Mouse (Mus musculus): ENCODE data around the gene Kcna5. TPM values are rescaled to one million over a fixed set of nuclear protein-coding genes. Genes with fewer than 3 reads are reported as not detected.

Gene Kcna5
- polyA plus RNA-seq, 1 experiment from 2014 or later, result 2.9 TPM

DNA sequence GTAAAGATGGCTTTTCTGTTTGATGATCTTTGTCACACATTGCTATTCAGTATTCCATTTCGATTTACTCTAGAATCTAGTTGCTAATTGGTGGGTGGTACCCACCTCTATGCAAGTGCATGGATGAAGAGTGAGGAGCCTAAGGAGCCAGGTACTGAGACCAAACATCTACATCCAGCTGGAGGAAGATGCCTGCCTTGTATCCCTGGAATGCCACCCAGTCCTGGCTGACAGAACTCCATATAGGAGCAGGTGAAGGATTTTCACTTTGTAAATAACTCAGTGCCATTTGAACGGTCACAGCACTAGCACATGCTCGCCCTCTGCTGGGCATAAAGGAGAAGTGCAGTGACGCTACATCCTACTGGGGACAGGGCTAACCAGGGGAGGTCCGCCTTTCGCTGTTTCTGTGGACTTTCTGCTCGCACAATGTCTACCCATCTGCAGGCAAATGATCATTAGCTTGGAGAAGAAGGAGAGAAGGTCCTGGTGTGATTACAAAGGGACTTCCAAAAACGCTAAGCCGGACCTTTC, 16.7 kb upstream of the Kcna5 start:
- ATAC-seq (ENCODE audit: low FRiP score) (0 out of 2 replicates have a peak, but pooled peaks have one; percentile 47), DNase-seq (ENCODE audit: low spot score) (peak; percentile 85)
- no peak overlapping the region for H3K9ac ChIP-seq
- no peak overlapping the region for H3K4me2 ChIP-seq (replicated peaks)
- H3K36me3 ChIP-seq (replicated peaks; ENCODE audit: control insufficient read depth, insufficient read depth), result no peaks in the 10 kb centered on the region
- WGBS, result 20% methylated on average over 9 of the region's 9 CpGs
- H3K4me3 ChIP-seq (replicated peaks; ENCODE audit: low read length), result no peak overlapping the region
- no peaks in the 10 kb centered on the region for H3K9me3 ChIP-seq (ENCODE audit: control insufficient read depth, low read length)
- no peaks in the 10 kb centered on the region for H3K27me3 ChIP-seq (ENCODE audit: control insufficient read depth, insufficient read depth, low read length)
- H3K27ac ChIP-seq, result no peak overlapping the region
- no peaks in the 10 kb centered on the region for H3K4me1 ChIP-seq (replicated peaks; ENCODE audit: control insufficient read depth, insufficient read depth, low read length)

- no peak for ATAC-seq (ENCODE audit: low FRiP score)
Measured at GRCm38 (mm10) chr6:126544107-126545036, 9.2 kb upstream of the Kcna5 start.

DNA sequence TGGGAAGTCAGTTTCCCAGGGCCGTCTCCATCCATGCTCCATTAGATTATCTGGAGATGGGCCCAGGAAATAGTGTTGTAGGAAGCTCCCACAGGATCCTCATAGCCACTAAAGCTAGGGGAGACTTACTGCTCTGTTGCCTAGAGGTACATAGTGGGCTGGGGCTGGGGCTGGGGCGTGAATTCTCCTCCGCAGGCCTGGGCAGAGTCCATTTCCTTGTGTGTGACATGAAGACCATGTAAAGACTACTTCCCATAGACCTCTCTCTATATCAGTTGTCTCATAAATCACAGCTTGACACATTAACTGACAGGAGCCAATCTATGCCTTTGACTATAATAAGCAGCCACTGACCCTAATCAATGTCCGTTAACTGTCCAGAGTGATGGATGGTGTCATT, 7.5 kb upstream of the Kcna5 start:
- Histone ChIP-seq H3K9me3 (ENCODE audit: control insufficient read depth, low read length) (no peaks in the 10 kb centered on the region), H3K27me3 (ENCODE audit: control insufficient read depth, insufficient read depth, low read length) (no peaks in the 10 kb centered on the region), H3K9ac (no peak overlapping the region), H3K4me3 (replicated peaks; ENCODE audit: low read length) (no peak overlapping the region), H3K4me2 (replicated peaks) (no peak overlapping the region), H3K27ac (no peak overlapping the region), H3K4me1 (replicated peaks; ENCODE audit: control insufficient read depth, insufficient read depth, low read length) (peaks cover 11% of the 10 kb centered on the region), H3K36me3 (replicated peaks; ENCODE audit: control insufficient read depth, insufficient read depth) (no peaks in the 10 kb centered on the region)
- no peak for DNase-seq (ENCODE audit: low spot score)
- 78% methylated on average over 4 of the region's 4 CpGs for WGBS
- no peak for ATAC-seq (ENCODE audit: low FRiP score)

More at GRCm38 (mm10) chr6:126544107-126545036, 9.2 kb upstream of the Kcna5 start:
- H3K9me3 ChIP-seq (ENCODE audit: control insufficient read depth, low read length), result no peaks in the 10 kb centered on the region
- no peaks in the 10 kb centered on the region for H3K27me3 ChIP-seq (ENCODE audit: control insufficient read depth, insufficient read depth, low read length)
- no peak overlapping the region for H3K9ac ChIP-seq
- 54% methylated on average over 16 of the region's 16 CpGs for WGBS
- H3K36me3 ChIP-seq (replicated peaks; ENCODE audit: control insufficient read depth, insufficient read depth), result no peaks in the 10 kb centered on the region
- H3K4me3 ChIP-seq (replicated peaks; ENCODE audit: low read length), result no peak overlapping the region
- no peak for DNase-seq (ENCODE audit: low spot score)
- no peak overlapping the region for H3K4me2 ChIP-seq (replicated peaks)
- peaks cover 11% of the 10 kb centered on the region for H3K4me1 ChIP-seq (replicated peaks; ENCODE audit: control insufficient read depth, insufficient read depth, low read length)
- peak overlapping the region; percentile 62 for H3K27ac ChIP-seq

DNA sequence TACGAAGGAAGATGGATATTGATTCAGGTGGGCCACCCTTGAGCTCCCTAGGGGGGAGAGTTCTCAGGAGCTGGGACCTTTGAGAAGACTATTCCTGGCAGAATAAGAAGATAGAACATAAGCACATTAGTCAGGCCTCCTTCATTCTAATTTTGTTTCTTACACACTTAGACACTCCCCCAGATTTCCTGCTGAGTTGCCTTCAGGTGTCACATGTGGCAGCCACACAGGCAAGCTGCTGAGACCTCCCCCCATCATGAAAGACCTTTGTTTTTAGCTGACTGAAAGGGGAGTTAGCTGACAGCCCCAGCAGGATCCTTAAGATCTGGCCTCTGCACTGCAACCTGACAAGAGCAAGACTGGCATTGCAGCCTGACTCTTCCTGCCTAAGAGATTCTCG, 2.3 kb upstream of the Kcna5 start:
- Histone ChIP-seq H3K4me2 (replicated peaks) (no peak overlapping the region), H3K4me1 (replicated peaks; ENCODE audit: control insufficient read depth, insufficient read depth, low read length) (peaks cover 15% of the 10 kb centered on the region), H3K9me3 (ENCODE audit: control insufficient read depth, low read length) (no peaks in the 10 kb centered on the region), H3K27ac (no peak overlapping the region), H3K27me3 (ENCODE audit: control insufficient read depth, insufficient read depth, low read length) (peaks cover 15% of the 10 kb centered on the region), H3K4me3 (replicated peaks; ENCODE audit: low read length) (no peak overlapping the region), H3K9ac (no peak overlapping the region), H3K36me3 (replicated peaks; ENCODE audit: control insufficient read depth, insufficient read depth) (no peaks in the 10 kb centered on the region)
- 46% methylated on average over 2 of the region's 2 CpGs for WGBS
- DNase-seq (ENCODE audit: low spot score), result no peak
- no peak for ATAC-seq (ENCODE audit: low FRiP score)

GRCm38 (mm10) chr6:126536926-126537325, 1.7 kb upstream of the Kcna5 start:
- Histone ChIP-seq H3K36me3 (replicated peaks; ENCODE audit: control insufficient read depth, insufficient read depth) (no peaks in the 10 kb centered on the region), H3K27me3 (ENCODE audit: control insufficient read depth, insufficient read depth, low read length) (peaks cover 15% of the 10 kb centered on the region), H3K9ac (no peak overlapping the region), H3K27ac (no peak overlapping the region), H3K4me3 (replicated peaks; ENCODE audit: low read length) (no peak overlapping the region), H3K4me1 (replicated peaks; ENCODE audit: control insufficient read depth, insufficient read depth, low read length) (peaks cover 15% of the 10 kb centered on the region), H3K9me3 (ENCODE audit: control insufficient read depth, low read length) (no peaks in the 10 kb centered on the region), H3K4me2 (replicated peaks) (no peak overlapping the region)
- WGBS, result 75% methylated on average over 4 of the region's 4 CpGs
- DNase-seq (ENCODE audit: low spot score) (no peak), ATAC-seq (ENCODE audit: low FRiP score) (no peak)

DNA sequence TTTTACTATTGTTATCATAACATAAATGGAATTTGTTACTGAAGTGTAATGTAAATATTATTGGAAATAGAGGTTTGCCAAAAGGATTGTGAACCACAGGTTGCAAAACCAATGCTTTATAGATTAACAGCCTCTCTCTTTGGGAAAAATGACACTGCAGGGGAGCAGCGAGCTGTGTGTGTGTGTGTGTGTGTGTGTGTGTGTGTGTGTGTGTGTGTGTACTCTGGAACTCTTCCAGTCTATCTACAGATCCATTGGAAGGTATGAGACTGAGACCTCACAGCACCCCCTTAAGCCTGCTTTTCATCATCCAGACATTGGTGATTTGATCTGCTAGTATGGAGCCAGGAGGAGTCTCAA, 679 bp upstream of the Kcna5 start:
- Histone ChIP-seq H3K27me3 (ENCODE audit: control insufficient read depth, insufficient read depth, low read length) (peaks cover 15% of the 10 kb centered on the region), H3K9ac (no peak overlapping the region), H3K4me2 (replicated peaks) (0 out of 2 replicates have a peak overlapping the region, but pooled peaks have one; percentile 47), H3K36me3 (replicated peaks; ENCODE audit: control insufficient read depth, insufficient read depth) (no peaks in the 10 kb centered on the region), H3K9me3 (ENCODE audit: control insufficient read depth, low read length) (no peaks in the 10 kb centered on the region), H3K4me1 (replicated peaks; ENCODE audit: control insufficient read depth, insufficient read depth, low read length) (peaks cover 15% of the 10 kb centered on the region), H3K27ac (no peak overlapping the region), H3K4me3 (replicated peaks; ENCODE audit: low read length) (no peak overlapping the region)
- ATAC-seq (ENCODE audit: low FRiP score), result no peak
- WGBS, result 7% methylated on average over 1 of the region's 1 CpGs
- no peak for DNase-seq (ENCODE audit: low spot score)

GRCm38 (mm10) chr6:126534531-126535207, 543 bp downstream of the Kcna5 start:
- Histone ChIP-seq H3K4me1 (replicated peaks; ENCODE audit: control insufficient read depth, insufficient read depth, low read length) (peaks cover 15% of the 10 kb centered on the region), H3K4me2 (replicated peaks) (peak overlapping the region; percentile 47), H3K27ac (peak overlapping the region; percentile 4; the same call in 1 of the 2 replicates), H3K27me3 (ENCODE audit: control insufficient read depth, insufficient read depth, low read length) (peaks cover 15% of the 10 kb centered on the region), H3K9me3 (ENCODE audit: control insufficient read depth, low read length) (no peaks in the 10 kb centered on the region), H3K36me3 (replicated peaks; ENCODE audit: control insufficient read depth, insufficient read depth) (no peaks in the 10 kb centered on the region), H3K9ac (peak overlapping the region; percentile 29), H3K4me3 (replicated peaks; ENCODE audit: low read length) (peak overlapping the region; percentile 8)
- DNase-seq (ENCODE audit: low spot score) (no peak), ATAC-seq (ENCODE audit: low FRiP score) (peak; percentile 58)
- WGBS, result 9% methylated on average over 31 of the region's 31 CpGs

DNA sequence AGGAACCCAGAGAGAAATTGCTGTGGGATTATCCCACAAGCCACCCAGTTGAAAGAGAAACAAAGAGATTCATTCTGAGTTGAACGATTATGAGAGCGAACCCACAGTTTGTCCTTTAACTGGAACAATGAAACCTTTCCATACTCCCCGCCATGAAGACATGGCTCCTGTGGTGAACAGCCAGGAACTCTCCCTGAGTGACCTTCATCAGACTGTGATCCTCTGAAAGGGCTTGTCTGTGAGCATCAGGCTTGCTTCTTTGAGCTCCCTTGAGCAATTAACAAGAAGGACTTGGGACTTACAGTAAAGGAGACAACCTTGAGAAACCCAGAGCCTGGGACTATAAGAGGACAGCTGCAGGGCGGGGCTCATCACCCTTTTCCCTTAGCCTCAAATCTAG, 3.9 kb downstream of the Kcna5 start:
- no peak overlapping the region for H3K4me3 ChIP-seq (replicated peaks; ENCODE audit: low read length)
- H3K4me2 ChIP-seq (replicated peaks), result no peak overlapping the region
- H3K27ac ChIP-seq, result no peak overlapping the region
- peaks cover 15% of the 10 kb centered on the region for H3K27me3 ChIP-seq (ENCODE audit: control insufficient read depth, insufficient read depth, low read length)
- ATAC-seq (ENCODE audit: low FRiP score) (no peak), DNase-seq (ENCODE audit: low spot score) (no peak)
- no peak overlapping the region for H3K9ac ChIP-seq
- H3K36me3 ChIP-seq (replicated peaks; ENCODE audit: control insufficient read depth, insufficient read depth), result no peaks in the 10 kb centered on the region
- 51% methylated on average over 4 of the region's 4 CpGs for WGBS
- H3K4me1 ChIP-seq (replicated peaks; ENCODE audit: control insufficient read depth, insufficient read depth, low read length), result peaks cover 15% of the 10 kb centered on the region
- H3K9me3 ChIP-seq (ENCODE audit: control insufficient read depth, low read length), result no peaks in the 10 kb centered on the region

DNA sequence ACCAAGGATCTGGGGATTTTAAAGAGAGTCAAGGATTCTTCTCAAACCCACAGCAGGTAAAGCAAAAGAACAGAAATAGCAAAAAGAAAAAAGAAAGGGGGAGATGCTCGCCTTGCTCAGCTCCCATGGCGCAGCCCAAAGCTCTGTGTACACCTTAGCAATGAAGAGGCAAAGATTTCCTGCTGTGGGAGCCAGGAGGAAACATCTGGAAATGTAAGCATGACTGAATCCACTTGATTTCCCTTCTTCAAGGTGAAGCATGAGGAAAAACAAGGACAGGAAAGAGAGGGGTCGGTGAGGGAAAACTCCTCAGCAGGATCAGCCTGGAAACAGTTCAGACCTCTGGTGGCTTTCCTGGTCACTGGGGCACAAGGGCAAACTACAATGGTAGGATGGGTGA, 5.2 kb downstream of the Kcna5 start:
- Histone ChIP-seq H3K4me2 (replicated peaks) (no peak overlapping the region), H3K4me3 (replicated peaks; ENCODE audit: low read length) (no peak overlapping the region), H3K36me3 (replicated peaks; ENCODE audit: control insufficient read depth, insufficient read depth) (no peaks in the 10 kb centered on the region), H3K27me3 (ENCODE audit: control insufficient read depth, insufficient read depth, low read length) (peaks cover 15% of the 10 kb centered on the region), H3K9me3 (ENCODE audit: control insufficient read depth, low read length) (no peaks in the 10 kb centered on the region), H3K9ac (no peak overlapping the region), H3K27ac (no peak overlapping the region), H3K4me1 (replicated peaks; ENCODE audit: control insufficient read depth, insufficient read depth, low read length) (peaks cover 6% of the 10 kb centered on the region)
- ATAC-seq (ENCODE audit: low FRiP score), result no peak
- WGBS, result 81% methylated on average over 3 of the region's 3 CpGs
- no peak for DNase-seq (ENCODE audit: low spot score)
